Mouse (Mus musculus) neural tube, embryonic 12.5 days (tissue): Measurements from ENCODE around the gene Gm36210. TPM values are rescaled to one million over a fixed set of nuclear protein-coding genes. Genes with fewer than 3 reads are reported as not detected.

Experiments used
- ATAC-seq: fragments of 200-750 bp; cut with Nextera tagmentation; 2 replicates; pipeline ENCODE4 v1.8.0; 2017; ENCODE audit warnings: low read depth, mild to moderate bottlenecking, moderate TSS enrichment, moderate library complexity; ENCODE audit not compliant: low FRiP score
- H3K27ac ChIP-seq: fragments of 300-500 bp; sonication (generic); 2 replicates; pipeline ENCODE4 v1.5.1; 2016
- H3K27me3 ChIP-seq: fragments of 300-500 bp; sonication (generic); replicated peaks from 2 replicates; pipeline ENCODE4 v1.6.1; 2016; ENCODE audit warnings: mild to moderate bottlenecking
- H3K36me3 ChIP-seq: fragments of 300-500 bp; sonication (generic); 2 replicates; pipeline ENCODE4 v1.6.1; 2016; ENCODE audit warnings: mild to moderate bottlenecking
- H3K4me1 ChIP-seq: fragments of 300-500 bp; sonication (generic); 2 replicates; pipeline ENCODE4 v1.6.1; 2016
- H3K4me2 ChIP-seq: fragments of 300-500 bp; sonication (generic); replicated peaks from 2 replicates; pipeline ENCODE4 v1.6.1; 2016; ENCODE audit warnings: mild to moderate bottlenecking
- H3K4me3 ChIP-seq: fragments of 300-500 bp; sonication (generic); 2 replicates; pipeline ENCODE4 v1.5.1; 2016
- H3K9ac ChIP-seq: fragments of 300-500 bp; sonication (generic); 2 replicates; pipeline ENCODE4 v1.6.1; 2016; ENCODE audit warnings: mild to moderate bottlenecking
- H3K9me3 ChIP-seq: fragments of 300-500 bp; sonication (generic); 2 replicates; pipeline ENCODE4 v1.6.1; 2016; ENCODE audit warnings: mild to moderate bottlenecking
- WGBS: fragments of 180-500 bp; shearing (Covaris S2); methylation state at CpG from one replicate; pipeline ENCODE4 v1.1.7; 2016; 5-methylcytosine and 5-hydroxymethylcytosine counted together
- polyA plus RNA-seq: library from polyadenylated mRNA; unstranded; fragments of >200 nt; fragmentation: Nextera tagmentation; extraction: Ambion mirVana; gene quantifications from 2 replicates; pipeline ENCODE4 v1.2.1, GENCODE M21; 2016

Gene Gm36210
- polyA plus RNA-seq, 1 experiment from 2014 or later: 0.29 TPM

GRCm38 (mm10) chr7:4934160-4934914, 28.0 kb upstream of the Gm36210 start:
- no peak overlapping the region for H3K4me3 ChIP-seq
- WGBS: 87% methylated on average over 4 of the region's 4 CpGs

GRCm38 (mm10) chr7:4933103-4933502, 26.8 kb upstream of the Gm36210 start:
- Histone ChIP-seq H3K27ac (no peak overlapping the region), H3K27me3 (no peaks in the 10 kb centered on the region; the same call in 1 of the 2 replicates), H3K4me2 (no peak overlapping the region), H3K36me3 (no peaks in the 10 kb centered on the region), H3K9me3 (no peaks in the 10 kb centered on the region), H3K9ac (no peak overlapping the region), H3K4me3 (no peak overlapping the region), H3K4me1 (peaks cover 3% of the 10 kb centered on the region; the same call in 1 of the 2 replicates)
- 72% methylated on average over 12 of the region's 12 CpGs for WGBS
- ATAC-seq: no peak

More at GRCm38 (mm10) chr7:4934160-4934914, 28.0 kb upstream of the Gm36210 start:
- no peak for ATAC-seq
- Histone ChIP-seq H3K4me1 (no peaks in the 10 kb centered on the region), H3K27ac (no peak overlapping the region), H3K9me3 (no peaks in the 10 kb centered on the region), H3K4me2 (no peak overlapping the region), H3K9ac (no peak overlapping the region), H3K27me3 (no peaks in the 10 kb centered on the region; the same call in 1 of the 2 replicates), H3K36me3 (no peaks in the 10 kb centered on the region)

- Histone ChIP-seq H3K27ac (no peak overlapping the region), H3K4me2 (no peak overlapping the region), H3K27me3 (no peaks in the 10 kb centered on the region), H3K9me3 (no peaks in the 10 kb centered on the region), H3K4me3 (no peak overlapping the region), H3K4me1 (peaks cover 44% of the 10 kb centered on the region), H3K36me3 (no peaks in the 10 kb centered on the region), H3K9ac (peak overlapping the region; percentile 36; the same call in 1 of the 2 replicates)
- WGBS: 73% methylated on average over 17 of the region's 17 CpGs
- no peak for ATAC-seq
Observed at GRCm38 (mm10) chr7:4928323-4928722, 22.0 kb upstream of the Gm36210 start.

GRCm38 (mm10) chr7:4927711-4928110, 21.4 kb upstream of the Gm36210 start:
- Histone ChIP-seq H3K4me3 (no peak overlapping the region), H3K27me3 (no peaks in the 10 kb centered on the region), H3K4me1 (peaks cover 50% of the 10 kb centered on the region), H3K36me3 (no peaks in the 10 kb centered on the region), H3K9ac (no peak overlapping the region), H3K4me2 (no peak overlapping the region), H3K9me3 (no peaks in the 10 kb centered on the region), H3K27ac (no peak overlapping the region)
- WGBS: 68% methylated on average over 8 of the region's 8 CpGs
- no peak for ATAC-seq

- H3K4me1 ChIP-seq: peaks cover 59% of the 10 kb centered on the region
- H3K4me2 ChIP-seq: peak overlapping the region; percentile 3; the same call in 1 of the 2 replicates
- 64% methylated on average over 16 of the region's 16 CpGs for WGBS
- H3K36me3 ChIP-seq: no peaks in the 10 kb centered on the region
- H3K4me3 ChIP-seq: no peak overlapping the region
- no peak for ATAC-seq
- H3K9ac ChIP-seq: 0 out of 2 replicates have a peak overlapping the region, but pooled peaks have one; percentile 33
- no peak overlapping the region for H3K27ac ChIP-seq
- H3K9me3 ChIP-seq: no peaks in the 10 kb centered on the region
- H3K27me3 ChIP-seq: no peaks in the 10 kb centered on the region
Observed at GRCm38 (mm10) chr7:4926849-4927248, 20.5 kb upstream of the Gm36210 start.

DNA sequence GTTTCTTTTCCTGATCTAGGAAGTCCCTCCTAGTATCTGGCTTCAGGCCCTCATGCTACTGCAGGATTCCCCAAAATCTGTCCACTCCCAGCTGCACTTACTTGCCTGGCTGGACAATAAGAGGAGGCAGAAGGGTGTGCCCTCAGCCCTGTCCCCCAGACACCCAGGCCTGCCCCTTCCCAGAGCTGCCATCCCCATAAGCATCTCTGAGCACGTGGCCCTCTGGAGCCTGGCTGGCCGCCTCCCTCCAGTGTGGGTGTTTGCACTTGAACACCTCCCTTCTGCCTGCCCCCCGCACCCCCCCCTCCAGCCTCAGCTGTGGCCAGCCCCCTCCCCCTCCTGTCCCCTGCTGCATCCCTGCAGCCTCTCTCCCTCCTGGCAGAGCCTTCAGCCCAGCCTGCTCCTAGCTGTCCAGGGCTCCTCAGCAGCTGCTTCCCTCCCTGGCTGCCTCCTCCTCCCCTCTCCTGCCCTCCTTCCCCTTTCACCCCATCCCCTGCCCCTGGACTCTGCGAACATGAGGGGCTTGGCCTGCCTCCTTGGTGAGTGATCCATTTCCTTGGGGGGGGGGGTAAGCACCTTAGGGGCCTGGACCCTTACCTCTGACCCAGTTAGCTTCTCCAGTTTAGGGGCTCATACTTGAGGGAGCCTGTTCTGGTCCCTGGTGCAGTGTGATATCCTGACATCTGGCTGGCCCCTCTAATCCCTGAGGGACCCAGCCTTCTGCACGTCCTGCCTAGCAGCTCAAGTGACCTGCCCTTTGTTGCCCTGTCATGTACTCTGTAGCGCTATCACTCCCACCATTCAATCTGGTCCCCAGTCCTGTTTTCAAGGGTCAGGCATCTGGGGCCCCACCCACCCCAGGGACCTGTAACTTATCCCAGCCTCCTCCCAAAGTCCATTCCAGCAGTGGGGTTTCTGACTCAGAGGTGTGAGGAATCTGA, 19.4 kb upstream of the Gm36210 start, which contains the start of gene Ssc5d:
Gene Ssc5d, plus strand, starts transcription at position 345 of the 941 bp plus-strand sequence.
- WGBS: 9% methylated on average over 6 of the region's 6 CpGs
- Histone ChIP-seq H3K4me2 (peak within 1 kb of the TSS; percentile 83), H3K27me3 (no peaks in the 10 kb centered on the region), H3K9ac (peak within 1 kb of the TSS; percentile 33), H3K36me3 (peaks cover 6% of the 10 kb centered on the region), H3K9me3 (no peaks in the 10 kb centered on the region), H3K27ac (peak within 1 kb of the TSS; percentile 82), H3K4me1 (peaks cover 70% of the 10 kb centered on the region), H3K4me3 (no peak within 1 kb of the TSS)
- peak; percentile 14 for ATAC-seq

GRCm38 (mm10) chr7:4924891-4925301, 18.6 kb upstream of the Gm36210 start:
- no peak for ATAC-seq
- no peaks in the 10 kb centered on the region for H3K27me3 ChIP-seq
- H3K4me3 ChIP-seq: no peak overlapping the region
- no peak overlapping the region; the same call in 1 of the 2 replicates for H3K9ac ChIP-seq
- peak overlapping the region; percentile 83 for H3K4me2 ChIP-seq
- 10% methylated on average over 3 of the region's 4 CpGs for WGBS
- no peaks in the 10 kb centered on the region for H3K9me3 ChIP-seq
- H3K4me1 ChIP-seq: peaks cover 72% of the 10 kb centered on the region
- no peak overlapping the region for H3K27ac ChIP-seq
- peaks cover 15% of the 10 kb centered on the region for H3K36me3 ChIP-seq

- ATAC-seq: no peak
- Histone ChIP-seq H3K4me1 (peaks cover 72% of the 10 kb centered on the region), H3K4me2 (peak overlapping the region; percentile 83), H3K9me3 (no peaks in the 10 kb centered on the region), H3K27ac (peak overlapping the region; percentile 82; the same call in 1 of the 2 replicates), H3K9ac (peak overlapping the region; percentile 65), H3K27me3 (no peaks in the 10 kb centered on the region), H3K36me3 (peaks cover 19% of the 10 kb centered on the region), H3K4me3 (no peak overlapping the region)
- 3% methylated on average over 4 of the region's 4 CpGs for WGBS
Observed at GRCm38 (mm10) chr7:4924483-4924882, 18.2 kb upstream of the Gm36210 start.

GRCm38 (mm10) chr7:4923586-4924364, 17.5 kb upstream of the Gm36210 start:
- H3K4me2 ChIP-seq: peak overlapping the region; percentile 83
- H3K9me3 ChIP-seq: no peaks in the 10 kb centered on the region
- H3K36me3 ChIP-seq: peaks cover 26% of the 10 kb centered on the region
- no peaks in the 10 kb centered on the region for H3K27me3 ChIP-seq
- no peak for ATAC-seq
- peak overlapping the region; percentile 38 for H3K4me3 ChIP-seq
- H3K9ac ChIP-seq: peak overlapping the region; percentile 65
- peaks cover 72% of the 10 kb centered on the region for H3K4me1 ChIP-seq
- H3K27ac ChIP-seq: peak overlapping the region; percentile 82
- 3% methylated on average over 37 of the region's 37 CpGs for WGBS

GRCm38 (mm10) chr7:4922931-4923565, 16.7 kb upstream of the Gm36210 start:
- Histone ChIP-seq H3K27ac (peak overlapping the region; percentile 95), H3K4me1 (peaks cover 69% of the 10 kb centered on the region), H3K4me3 (peak overlapping the region; percentile 38), H3K36me3 (peaks cover 32% of the 10 kb centered on the region), H3K27me3 (no peaks in the 10 kb centered on the region), H3K4me2 (peak overlapping the region; percentile 83), H3K9me3 (no peaks in the 10 kb centered on the region), H3K9ac (peak overlapping the region; percentile 56)
- under 1% methylated on average over 14 of the region's 14 CpGs for WGBS
- ATAC-seq: peak; percentile 65

GRCm38 (mm10) chr7:4922508-4922907, 16.2 kb upstream of the Gm36210 start:
- Histone ChIP-seq H3K4me2 (peak overlapping the region; percentile 83), H3K4me1 (peaks cover 69% of the 10 kb centered on the region), H3K4me3 (peak overlapping the region; percentile 38), H3K9ac (peak overlapping the region; percentile 56), H3K9me3 (no peaks in the 10 kb centered on the region), H3K27ac (peak overlapping the region; percentile 95), H3K36me3 (peaks cover 38% of the 10 kb centered on the region), H3K27me3 (no peaks in the 10 kb centered on the region)
- ATAC-seq: peak; percentile 80
- whole genome bisulfite sequencing: under 1% methylated on average over 14 of the region's 14 CpGs
